Mouse (Mus musculus) spleen, adult 10 weeks (tissue): ENCODE data around the gene Hip1r. TPM values are rescaled to one million over a fixed set of nuclear protein-coding genes. Genes with fewer than 3 reads are reported as not detected.

ENCODE experiments used
- polyA plus RNA-seq: library from polyadenylated mRNA; stranded (reverse); fragments of 350-450 nt; fragmentation: Illumina TruSeq; extraction: RNeasy Lipid Tissue Mini Kit (QIAGEN cat#74804); gene quantifications from one replicate; pipeline ENCODE4 v1.2.3, GENCODE M21; 2015; ENCODE audit warnings: low replicate concordance; ENCODE audit not compliant: insufficient read depth

Hip1r gene
- polyA plus RNA-seq: 31.3 TPM

DNA sequence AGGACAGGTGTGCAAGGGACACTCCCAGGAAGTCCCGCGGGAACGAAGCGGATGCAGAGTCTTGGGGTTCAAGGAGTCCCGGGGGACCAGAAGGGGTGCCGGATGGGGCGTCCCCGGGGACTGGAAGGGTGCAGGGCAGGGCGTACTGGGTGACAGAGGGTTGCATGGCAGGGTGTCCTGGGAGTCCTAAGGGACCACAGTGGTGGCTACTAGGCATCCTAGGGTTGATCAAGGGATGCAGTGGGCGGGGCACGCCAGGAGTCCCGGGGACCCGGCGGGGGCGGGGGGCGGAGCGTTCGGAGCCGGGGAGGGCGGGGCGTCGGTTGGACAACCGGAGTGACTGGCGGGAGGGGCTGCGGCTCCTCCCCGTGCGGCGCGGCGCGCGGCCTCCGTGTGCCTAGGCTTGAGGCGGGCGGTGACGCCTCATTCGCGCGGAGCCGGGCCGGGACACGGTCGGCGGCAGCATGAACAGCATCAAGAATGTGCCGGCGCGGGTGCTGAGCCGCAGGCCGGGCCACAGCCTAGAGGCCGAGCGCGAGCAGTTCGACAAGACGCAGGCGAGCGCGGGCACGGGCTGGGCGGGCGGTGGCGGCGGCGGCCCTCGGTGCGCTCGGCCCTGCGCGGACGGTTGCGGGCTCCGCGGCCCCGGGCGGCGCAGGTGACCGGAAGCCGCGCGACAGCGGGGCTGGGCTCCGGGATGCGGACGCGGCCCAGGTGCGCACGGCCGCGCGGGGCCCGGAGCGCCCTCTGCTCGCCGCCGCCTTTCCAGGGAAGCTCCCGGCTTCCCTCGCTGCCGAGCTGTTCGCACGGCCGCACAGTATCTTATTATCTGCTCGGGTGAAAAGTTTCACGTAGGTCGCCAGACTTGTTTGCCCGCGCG lies at the start of gene Hip1r:
TSS of gene Hip1r (plus strand) at position 330 of the 880 bp plus-strand sequence.

GRCm38 (mm10) chr5:123927118-123927517 lies 46.3 kb upstream of the Hip1r start, which contains the start of gene Gm43518:
Gm43518 (plus strand) TSS chr5:123927418.

DNA sequence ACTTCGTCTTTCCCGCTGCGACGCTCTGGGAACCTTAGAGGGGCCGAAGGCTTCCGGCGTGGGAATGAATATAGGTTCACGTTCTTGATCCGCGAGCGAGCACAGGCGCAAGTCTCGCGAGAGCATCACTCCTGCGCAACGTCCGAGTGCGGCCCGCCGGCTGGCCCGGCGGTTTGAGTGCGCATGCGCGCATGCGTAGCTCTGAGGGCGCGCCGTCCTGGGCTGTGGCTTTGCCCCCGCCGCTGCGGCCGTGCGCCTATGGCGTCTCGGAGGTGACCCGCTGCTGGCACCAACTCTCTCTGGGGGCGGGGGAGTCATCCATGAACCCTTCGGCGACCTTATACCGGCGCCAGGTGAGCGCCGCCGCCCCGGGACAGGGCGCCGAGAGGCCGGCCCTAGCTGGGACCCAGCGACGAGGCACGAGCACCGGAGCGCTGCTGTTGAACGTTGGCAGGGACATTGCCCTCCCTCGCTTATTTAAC lies 42.9 kb upstream of the Hip1r start, which contains the start of gene Ccdc62:
TSS of gene Ccdc62 (plus strand) at position 172 of the 482 bp plus-strand sequence.

GRCm38 (mm10) chr5:124032001-124032508 lies 58.6 kb downstream of the Hip1r start, which contains the start of gene Vps37b:
Vps37b (minus strand) TSS chr5:124032270.

Other genes with a start within 250 kb of the Hip1r start
- gene Rsrc2, start 224.2 kb upstream of the Hip1r start, polyA plus RNA-seq: 274 TPM
- gene Kntc1, start 223.9 kb upstream of the Hip1r start, polyA plus RNA-seq: 6.4 TPM
- 10.4 TPM for gene Hcar2, start 108.1 kb upstream of the Hip1r start, polyA plus RNA-seq
- gene Hcar1, start 93.6 kb upstream of the Hip1r start, polyA plus RNA-seq: 0.94 TPM
- 100 TPM for gene Denr, start 66.5 kb upstream of the Hip1r start, polyA plus RNA-seq
- 1.5 TPM for gene Gm43518, start 46.2 kb upstream of the Hip1r start, polyA plus RNA-seq
- 9.3 TPM for gene Ccdc62, start 42.9 kb upstream of the Hip1r start, polyA plus RNA-seq
- gene Vps37b, start 58.6 kb downstream of the Hip1r start, polyA plus RNA-seq: 20.3 TPM
- gene Abcb9, start 122.2 kb downstream of the Hip1r start, polyA plus RNA-seq: 1.5 TPM
- 11.8 TPM for gene Ogfod2, start 138.7 kb downstream of the Hip1r start, polyA plus RNA-seq
- 24.9 TPM for gene Arl6ip4, start 142.5 kb downstream of the Hip1r start, polyA plus RNA-seq